Comparison of ENCODE assay signal across 1 mouse cellular context in the genomic region with DNA sequence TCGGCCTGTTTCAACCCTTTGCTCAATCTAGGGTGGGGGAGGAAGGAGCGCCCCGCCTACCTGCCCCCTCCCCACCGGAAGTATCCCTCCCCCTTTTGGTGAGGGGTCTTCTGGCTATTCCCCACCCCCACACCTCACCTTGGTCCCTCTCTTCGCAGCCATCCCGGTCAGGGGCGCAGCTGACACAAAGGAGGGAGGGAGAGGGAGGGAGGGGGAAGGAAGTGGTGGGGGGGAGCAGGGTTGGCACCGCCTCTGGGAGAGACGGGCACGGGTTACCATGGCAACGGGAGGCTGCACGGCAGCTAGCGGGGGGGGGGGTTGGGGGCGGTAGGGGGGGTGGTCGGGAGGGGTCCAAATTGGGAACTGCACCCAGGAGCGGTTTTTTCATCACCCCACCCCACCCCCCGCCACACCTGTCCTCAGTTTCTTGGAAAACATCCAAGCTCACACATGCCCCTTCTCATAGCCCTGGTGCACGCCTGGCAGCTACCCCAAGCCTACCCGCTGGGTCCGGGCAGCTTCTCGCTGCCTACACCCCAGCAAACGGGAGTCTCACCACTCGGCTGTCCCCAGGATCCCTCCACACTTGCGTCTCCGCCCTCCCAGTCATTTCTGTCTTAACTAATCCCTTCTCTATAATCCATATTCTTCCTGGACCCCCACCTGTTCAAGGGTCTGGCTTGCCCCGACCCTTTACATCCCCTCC.
TF ChIP-seq lines count a peak whose summit lies in the region.

No protein-coding gene starts in this region.

TF ChIP-seq in MEL, 35 proteins besides CTCF, POLR2A, EP300 and RAD21:
- TF ChIP-seq E2F4 (IDR thresholded peaks at IDR 0.05; ENCODE audit: borderline replicate concordance, low read depth, low read length) (no peak), JUND (IDR thresholded peaks at IDR 0.05; ENCODE audit: low read depth, low read length) (no peak), ETS1 (IDR thresholded peaks at IDR 0.05; ENCODE audit: low read depth, low read length) (no peak), USF1 (IDR thresholded peaks at IDR 0.05; ENCODE audit: low read depth, low read length) (no peak), USF2 (IDR thresholded peaks at IDR 0.05; ENCODE audit: borderline replicate concordance in 1 of 2, insufficient read depth in 1 of 2, low read depth in 1 of 2, low read length in 2 of 2) (no peak), MYC (IDR thresholded peaks at IDR 0.05; ENCODE audit: low read depth, low read length) (no peak)
TF ChIP-seq in MEL: peak in this region for 0.
